Mouse (Mus musculus) small intestine, adult 2 months (tissue): ENCODE results near the gene Papss2.

Experiments
- CTCF ChIP-seq: fragments of 200-500 bp; IDR thresholded peaks from 2 replicates; pipeline ENCODE4 v1.5.1; 2012; ENCODE audit warnings: low read depth, mild to moderate bottlenecking, control low read depth, inconsistent platforms, low read length, moderate library complexity, mixed read lengths; ENCODE audit not compliant: insufficient replicate concordance, insufficient read length; ENCODE audit errors: extremely low read depth
- POLR2A ChIP-seq: fragments of 200-500 bp; IDR thresholded peaks from 2 replicates; pipeline ENCODE4 v1.6.1; 2012; ENCODE audit warnings: low read depth, mild to moderate bottlenecking, control low read depth, inconsistent platforms, low read length, moderate library complexity

DNA sequence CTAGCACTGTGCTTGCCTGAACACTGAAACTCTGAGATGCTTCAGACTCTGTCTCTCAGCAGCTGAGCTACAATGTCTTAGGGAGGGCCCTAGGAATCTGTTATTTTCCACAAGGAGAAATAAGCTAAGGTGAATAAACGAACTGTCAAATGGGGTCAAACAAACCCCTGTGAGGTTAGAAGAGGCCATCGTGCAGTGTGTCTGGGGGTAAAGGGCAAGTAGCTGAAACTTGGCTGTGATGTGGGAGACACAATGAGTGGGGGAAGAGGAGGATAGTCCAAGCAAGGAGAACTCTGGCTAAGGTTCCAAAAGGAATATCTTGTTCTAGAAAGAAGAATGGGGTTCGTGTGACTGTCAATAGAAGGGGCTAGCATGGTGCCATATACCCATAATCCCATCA, 26.6 kb downstream of the Papss2 start:
- TF ChIP-seq CTCF (no peak), POLR2A (no peak)
